Mouse (Mus musculus): ENCODE results near the gene Nkx2-3.

DNA sequence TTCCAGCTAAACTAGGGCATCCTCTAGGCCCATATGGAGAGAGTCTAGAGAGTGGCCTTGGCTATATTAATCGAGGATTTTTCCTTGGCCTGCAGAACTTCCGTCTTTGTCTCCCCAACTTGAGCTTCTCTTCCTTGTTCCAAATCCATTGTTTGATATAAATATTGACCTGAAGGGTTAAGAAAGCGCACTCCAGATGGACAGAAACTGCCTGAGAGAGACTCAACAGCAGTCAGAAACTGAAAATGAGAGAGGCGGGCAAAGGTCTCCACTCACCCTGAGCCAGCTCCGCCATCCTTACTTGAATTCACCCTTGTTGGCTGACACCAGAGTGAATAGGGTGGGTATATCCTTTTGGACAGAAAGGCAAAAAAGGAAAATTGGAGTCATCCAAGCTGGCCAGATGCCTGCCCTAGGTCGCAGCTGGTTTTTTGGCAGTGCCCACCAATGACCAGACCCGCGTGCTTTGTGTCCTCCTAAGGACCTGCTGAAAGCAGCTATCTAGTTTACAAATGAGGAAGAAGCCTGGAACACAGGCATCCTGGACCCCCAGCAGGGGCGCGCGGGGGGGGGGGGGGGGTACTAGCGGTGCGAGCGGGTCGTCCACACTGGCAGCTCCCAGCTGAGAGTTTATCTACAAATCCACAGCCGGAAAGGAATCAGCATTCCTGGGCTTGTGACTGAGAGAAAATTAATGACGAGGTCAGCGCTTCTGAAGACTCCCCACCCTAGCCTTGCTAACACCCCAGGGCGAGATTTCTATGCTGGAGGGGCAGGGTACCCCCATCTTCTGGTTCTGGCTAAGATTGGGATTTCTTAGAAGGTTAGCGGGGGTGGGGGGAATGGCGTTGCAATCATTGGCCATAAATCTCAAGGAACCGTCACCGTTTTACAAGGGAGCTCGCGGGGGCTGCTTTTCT, 13.1 kb upstream of the Nkx2-3 start:
- TF ChIP-seq GATA1 (IDR thresholded peaks at IDR 0.05; ENCODE audit: borderline replicate concordance, low read length) (no peak), FLI1 (IDR thresholded peaks at IDR 0.05; ENCODE audit: low read length) (no peak)
